Mouse (Mus musculus): ENCODE data around the gene Gstm5. TPM values are rescaled to one million over a fixed set of nuclear protein-coding genes. Genes with fewer than 3 reads are reported as not detected.

Gene Gstm5
- total and polyA plus RNA-seq, 3 experiments: 134 to 164 TPM; not detected in 1

DNA sequence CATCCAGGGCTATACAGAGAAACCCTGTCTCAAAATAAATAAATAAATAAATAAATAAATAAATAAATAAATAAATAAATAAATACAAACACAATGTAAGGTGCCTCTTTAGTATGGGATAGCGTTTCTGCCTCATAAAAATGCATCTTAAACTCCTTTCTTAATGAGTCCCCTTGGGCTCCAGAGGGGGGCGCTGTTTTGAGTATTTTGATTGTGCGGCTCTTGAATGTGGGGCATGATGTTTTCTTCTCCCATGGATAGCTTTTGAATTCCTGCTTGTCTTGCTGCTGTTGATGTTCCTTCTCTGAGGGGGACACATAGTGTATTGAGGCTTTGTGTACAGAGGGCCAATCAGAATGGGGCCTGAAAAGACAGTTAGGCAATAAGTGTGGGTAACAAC is 21.5 kb downstream of the Gstm5 start:
- DNase-seq (ENCODE audit: low read depth, low spot score): peak; percentile 44
- Histone ChIP-seq H3K27me3 (ENCODE audit: control insufficient read depth in 1 of 2, insufficient read depth in 2 of 2, low read length in 2 of 2) (peaks cover 0 to 2% of the 10 kb centered on the region in 2 experiments; a peak in 3 of 4 replicates), H3K36me3 (ENCODE audit: control insufficient read depth in 1 of 2, insufficient read depth in 2 of 2, low read length in 2 of 2) (no peaks in the 10 kb centered on the region), H3K9me3 (replicated peaks; ENCODE audit: insufficient read depth, low read length) (no peaks in the 10 kb centered on the region), H3K9ac (ENCODE audit: control insufficient read depth, low read depth, low read length, poor library complexity, severe bottlenecking) (no peak overlapping the region), H3K79me2 (ENCODE audit: control insufficient read depth, insufficient read depth, low read length, poor library complexity) (no peaks in the 10 kb centered on the region), H3K4me1 (ENCODE audit: control insufficient read depth in 1 of 2, insufficient read depth in 2 of 2, low read length in 2 of 2) (no peaks in the 10 kb centered on the region), H3K27ac (ENCODE audit: control insufficient read depth, low read depth, low read length) (no peak overlapping the region), H3K4me3 (ENCODE audit: control insufficient read depth in 1 of 2, insufficient read depth in 1 of 2, low read depth in 2 of 2, low read length in 2 of 2) (no peak overlapping the region)
- TF ChIP-seq RCOR1 (IDR thresholded peaks at IDR 0.05; ENCODE audit: low read depth, low read length): no peak
- no peak for TF ChIP-seq NRF1 (IDR thresholded peaks at IDR 0.05; ENCODE audit: insufficient read depth, low read depth, low read length, poor library complexity, severe bottlenecking)
- no peak for TF ChIP-seq POLR2AphosphoS5 (IDR thresholded peaks at IDR 0.05; ENCODE audit: borderline replicate concordance, low read depth, low read length)
- no peak for TF ChIP-seq EP300 (IDR thresholded peaks at IDR 0.05; ENCODE audit: low read depth in 1 of 2, low read length in 2 of 2)
- peak; percentile 55 for TF ChIP-seq SMC3 (IDR thresholded peaks at IDR 0.05; ENCODE audit: low read depth, low read length)
- TF ChIP-seq SIN3A (IDR thresholded peaks at IDR 0.05; ENCODE audit: low read length): no peak
- TF ChIP-seq ZMIZ1 (IDR thresholded peaks at IDR 0.05; ENCODE audit: low read depth, low read length): no peak
- no peak for TF ChIP-seq ZC3H11A (IDR thresholded peaks at IDR 0.05; ENCODE audit: low read depth, low read length)
- peak; percentile 46 to 61 (median 48) for TF ChIP-seq CTCF (IDR thresholded peaks at IDR 0.05 in 2 of 3, conservative IDR thresholded peaks at IDR 0.05 in 1 of 3; ENCODE audit: control insufficient read depth in 1 of 3, insufficient read depth in 1 of 3, low read depth in 2 of 3, low read length in 3 of 3, poor library complexity in 1 of 3, severe bottlenecking in 1 of 3)

DNA sequence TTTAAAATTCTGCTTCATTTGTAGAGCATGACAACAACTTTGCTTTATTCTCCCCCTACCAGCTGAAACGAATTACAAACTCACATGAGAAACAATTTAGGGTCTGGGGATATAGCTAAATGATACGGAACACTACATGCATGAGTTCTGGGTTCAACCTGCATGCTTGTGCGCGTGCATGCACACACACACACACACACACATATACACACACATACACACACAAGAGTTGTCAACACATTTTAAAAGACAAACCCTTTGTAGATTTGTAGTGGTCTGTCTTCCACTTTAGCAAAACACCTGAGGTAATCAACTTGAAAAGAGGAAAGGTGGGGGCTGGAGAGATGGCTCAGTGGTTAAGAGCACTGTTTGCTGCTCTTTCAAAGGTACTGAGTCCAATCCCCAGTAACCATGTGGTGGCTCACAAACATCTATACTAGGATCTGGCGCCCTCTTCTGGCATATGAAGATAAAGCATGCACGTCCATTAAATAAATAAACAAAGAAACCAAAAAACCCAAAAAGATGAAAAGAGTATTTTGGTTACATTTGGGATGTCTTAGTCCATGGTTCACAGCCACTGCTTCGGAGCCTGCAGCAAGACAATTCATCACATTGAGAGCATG is 22.3 kb downstream of the Gstm5 start:
- H3K4me3 ChIP-seq (ENCODE audit: control insufficient read depth in 1 of 2, insufficient read depth in 1 of 2, low read depth in 2 of 2, low read length in 2 of 2): no peak overlapping the region
- no peak overlapping the region for H3K27ac ChIP-seq (ENCODE audit: control insufficient read depth, low read depth, low read length)
- peak; percentile 74 for DNase-seq (ENCODE audit: low read depth, low spot score)
- H3K9ac ChIP-seq (ENCODE audit: control insufficient read depth, low read depth, low read length, poor library complexity, severe bottlenecking): no peak overlapping the region
- H3K4me1 ChIP-seq (ENCODE audit: control insufficient read depth in 1 of 2, insufficient read depth in 2 of 2, low read length in 2 of 2): no peaks in the 10 kb centered on the region
- H3K79me2 ChIP-seq (ENCODE audit: control insufficient read depth, insufficient read depth, low read length, poor library complexity): no peaks in the 10 kb centered on the region
- peaks cover 0 to 2% of the 10 kb centered on the region in 2 experiments; a peak in 3 of 4 replicates for H3K27me3 ChIP-seq (ENCODE audit: control insufficient read depth in 1 of 2, insufficient read depth in 2 of 2, low read length in 2 of 2)
- H3K36me3 ChIP-seq (ENCODE audit: control insufficient read depth in 1 of 2, insufficient read depth in 2 of 2, low read length in 2 of 2): no peaks in the 10 kb centered on the region
- H3K9me3 ChIP-seq (replicated peaks; ENCODE audit: insufficient read depth, low read length): no peaks in the 10 kb centered on the region
- TF ChIP-seq SIN3A (IDR thresholded peaks at IDR 0.05; ENCODE audit: low read length) (peak; percentile 25; the same call in 1 of the 2 replicates), ELF1 (IDR thresholded peaks at IDR 0.05; ENCODE audit: low read depth, low read length) (no peak), TCF12 (IDR thresholded peaks at IDR 0.05; ENCODE audit: low read depth, low read length) (no peak), HCFC1 (IDR thresholded peaks at IDR 0.05; ENCODE audit: low read depth, low read length) (no peak), JUND (IDR thresholded peaks at IDR 0.05; ENCODE audit: low read depth, low read length) (no peak), MEF2A (IDR thresholded peaks at IDR 0.05; ENCODE audit: extremely low read depth, insufficient replicate concordance, low read depth, low read length, poor library complexity, severe bottlenecking) (no peak), MAFK (IDR thresholded peaks at IDR 0.05; ENCODE audit: borderline replicate concordance, low read depth, low read length) (no peak), SMC3 (IDR thresholded peaks at IDR 0.05; ENCODE audit: low read depth, low read length) (peak; percentile 82), MXI1 (IDR thresholded peaks at IDR 0.05; ENCODE audit: low read depth, low read length) (0 out of 2 replicates have a peak, but pooled peaks have one; percentile 19), CHD1 (IDR thresholded peaks at IDR 0.05; ENCODE audit: low read depth, low read length) (no peak), E2F4 (IDR thresholded peaks at IDR 0.05; ENCODE audit: borderline replicate concordance, low read depth, low read length) (no peak), NELFE (IDR thresholded peaks at IDR 0.05; ENCODE audit: low read depth, low read length) (no peak), ZMIZ1 (IDR thresholded peaks at IDR 0.05; ENCODE audit: low read depth, low read length) (no peak), USF1 (IDR thresholded peaks at IDR 0.05; ENCODE audit: low read depth, low read length) (no peak), ZC3H11A (IDR thresholded peaks at IDR 0.05; ENCODE audit: low read depth, low read length) (peak; percentile 79), EP300 (IDR thresholded peaks at IDR 0.05; ENCODE audit: low read depth in 1 of 2, low read length in 2 of 2) (no peak), RAD21 (IDR thresholded peaks at IDR 0.05; ENCODE audit: low read depth, low read length) (peak; percentile 83), ETS1 (IDR thresholded peaks at IDR 0.05; ENCODE audit: low read depth, low read length) (no peak), USF2 (IDR thresholded peaks at IDR 0.05; ENCODE audit: borderline replicate concordance in 1 of 2, insufficient read depth in 1 of 2, low read depth in 1 of 2, low read length in 2 of 2) (no peak), UBTF (IDR thresholded peaks at IDR 0.05; ENCODE audit: borderline replicate concordance, insufficient read depth, low read depth, low read length) (no peak), POLR2A (IDR thresholded peaks at IDR 0.05; ENCODE audit: control insufficient read depth in 1 of 2, insufficient read depth in 1 of 2, low read depth in 1 of 2, low read length in 2 of 2, poor library complexity in 1 of 2) (no peak), BHLHE40 (IDR thresholded peaks at IDR 0.05; ENCODE audit: borderline replicate concordance, low read depth, low read length) (no peak), GABPA (IDR thresholded peaks at IDR 0.05; ENCODE audit: low read depth, low read length) (no peak), TBP (IDR thresholded peaks at IDR 0.05; ENCODE audit: low read depth, low read length) (no peak), ZNF384 (IDR thresholded peaks at IDR 0.05; ENCODE audit: low read depth, low read length) (no peak)

All from MEL (cell line).